ENCODE assay signal across 9 mouse cellular contexts in the genomic region with DNA sequence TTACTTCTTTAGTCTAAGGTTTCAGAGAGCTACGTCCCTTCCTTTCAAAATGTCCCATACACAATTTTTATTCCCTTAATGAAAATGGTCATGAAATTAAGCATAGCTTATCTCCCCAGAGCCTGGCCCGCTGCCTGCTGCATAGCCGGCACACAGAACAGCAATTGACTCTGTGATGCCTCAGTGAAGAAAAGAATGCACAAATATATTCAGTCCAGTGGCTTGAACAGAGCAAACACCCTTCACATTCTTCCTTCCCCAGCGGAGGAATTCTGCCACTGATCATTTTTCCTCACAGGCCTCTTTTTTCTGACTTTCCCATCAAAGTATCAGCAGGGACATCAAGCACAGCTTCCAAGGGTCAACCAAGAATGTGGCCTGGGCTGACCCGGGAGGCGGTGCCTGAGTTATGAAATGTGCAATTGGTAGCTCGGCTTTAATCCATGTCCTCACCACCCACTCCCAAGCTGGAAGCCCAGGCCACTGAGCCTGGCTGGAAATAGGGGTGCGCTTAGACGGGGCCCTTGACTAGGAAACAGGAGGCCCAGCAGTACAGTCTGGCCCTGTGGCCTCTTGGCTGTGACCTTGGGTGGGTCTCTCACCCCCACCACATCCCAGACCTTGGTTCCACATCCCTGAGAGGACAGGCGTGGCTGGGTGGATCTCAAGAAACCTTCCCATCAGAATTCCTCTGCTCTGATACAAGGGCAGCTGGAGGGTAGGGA.
A peak's percentile ranks its signal among the peaks of the same experiment; 100 is the strongest.
DNase-seq lines count a peak whose midpoint lies in the region; ATAC-seq lines count a peak whose summit lies in the region.
"Had no signal": no experiment of that assay in that cellular context is flagged by ENCODE, and none has a peak within 500 bp of the region (broad histone marks: within the 10 kb centered on the region; RNA-seq: fewer than 3 reads in every experiment).

No protein-coding gene starts in this region.

- no peak for DNase-seq in midbrain, embryonic 11.5 days (ENCODE audit: low spot score, missing footprints)
- peak; percentile 61 to 70 for DNase-seq in gastrocnemius, postnatal 36 days
- peak; percentile 82 to 83 for DNase-seq in kidney, adult 8-10 months
- DNase-seq in skeletal muscle tissue, adult 2 months (ENCODE audit: low read depth, low spot score): peak; percentile 79
- no peak for DNase-seq in layer of hippocampus, adult 18-20 months (ENCODE audit: low spot score in 2 of 2)
- DNase-seq in thymus, adult 18-20 months: no peak

- intact Hi-C loops in gastrocnemius, postnatal 36 days (cut with DNase I): no loop called here

- 0 out of 2 replicates have a peak overlapping the region, but pooled peaks have one; percentile 1 for H3K27ac ChIP-seq in midbrain, embryonic 15.5 days
- no peak overlapping the region for H3K27ac ChIP-seq in midbrain, embryonic 11.5 days (ENCODE audit: low read depth, low read length)

- no peak for ATAC-seq in midbrain, embryonic 15.5 days (replicated peaks)
- no peak for ATAC-seq in midbrain, embryonic 11.5 days (ENCODE audit: low FRiP score)
- ATAC-seq in megakaryocyte-erythroid progenitor cell, adult 5-6 weeks (replicated peaks; ENCODE audit: low FRiP score, low TSS enrichment, poor library complexity, severe bottlenecking): no peak

- no peaks in the 10 kb centered on the region for H3K9me3 ChIP-seq in midbrain, embryonic 15.5 days
- no peaks in the 10 kb centered on the region for H3K9me3 ChIP-seq in midbrain, embryonic 11.5 days (ENCODE audit: control insufficient read depth, low read length)

- H3K4me3 ChIP-seq in midbrain, embryonic 15.5 days: no peak overlapping the region
- no peak overlapping the region for H3K4me3 ChIP-seq in midbrain, embryonic 11.5 days (ENCODE audit: low read depth, low read length)
- H3K4me3 ChIP-seq: myocyte had no signal

- no peaks in the 10 kb centered on the region for H3K36me3 ChIP-seq in midbrain, embryonic 15.5 days (replicated peaks)
- no peaks in the 10 kb centered on the region for H3K36me3 ChIP-seq in midbrain, embryonic 11.5 days (ENCODE audit: control insufficient read depth, insufficient read depth, low read length)

- 67% methylated on average over 10 of the region's 10 CpGs for WGBS in midbrain, embryonic 15.5 days
- 82% methylated on average over 10 of the region's 10 CpGs for WGBS in midbrain, embryonic 11.5 days

- no peaks in the 10 kb centered on the region for H3K27me3 ChIP-seq in midbrain, embryonic 15.5 days (replicated peaks)
- no peaks in the 10 kb centered on the region for H3K27me3 ChIP-seq in midbrain, embryonic 11.5 days (ENCODE audit: control insufficient read depth, insufficient read depth, low read length)

- no peaks in the 10 kb centered on the region for H3K4me1 ChIP-seq in midbrain, embryonic 15.5 days
- no peaks in the 10 kb centered on the region for H3K4me1 ChIP-seq in midbrain, embryonic 11.5 days (ENCODE audit: control insufficient read depth, insufficient read depth, low read length)

- H3K4me2 ChIP-seq in midbrain, embryonic 15.5 days: no peak overlapping the region
- no peak overlapping the region for H3K4me2 ChIP-seq in midbrain, embryonic 11.5 days

- H3K9ac ChIP-seq in midbrain, embryonic 15.5 days: no peak overlapping the region
- no peak overlapping the region for H3K9ac ChIP-seq in midbrain, embryonic 11.5 days (ENCODE audit: low read length)

Comparison
In these comparisons a context has a peak if more than half of its experiments do, and no peak if none do; other contexts are left out.
1. DNase-seq: peak in gastrocnemius, postnatal 36 days (2 of 2), kidney, adult 8-10 months (2 of 2) and skeletal muscle tissue, adult 2 months (single experiment); none in midbrain, embryonic 11.5 days (single experiment), layer of hippocampus, adult 18-20 months (0 of 2) and thymus, adult 18-20 months (0 of 2).